Mouse (Mus musculus) midbrain, embryonic 10.5 days (tissue): ENCODE measurements around the gene Nrp2. TPM values are rescaled to one million over a fixed set of nuclear protein-coding genes. Genes with fewer than 3 reads are reported as not detected.

Source experiments
- DNase-seq: peaks from one replicate; pipeline ENCODE4 v3.0.0-alpha.2; 2017; ENCODE audit warnings: low spot score
- H3K27ac ChIP-seq: fragments of 300-500 bp; sonication (generic); replicated peaks from 2 replicates; pipeline ENCODE4 v1.5.1; 2016; ENCODE audit warnings: mild to moderate bottlenecking
- H3K27me3 ChIP-seq: fragments of 300-500 bp; sonication (generic); 2 replicates; pipeline ENCODE4 v1.6.1; 2016; ENCODE audit warnings: low read depth, mild to moderate bottlenecking; ENCODE audit not compliant: poor library complexity, severe bottlenecking
- H3K36me3 ChIP-seq: fragments of 300-500 bp; sonication (generic); 2 replicates; pipeline ENCODE4 v1.6.1; 2016; ENCODE audit warnings: mild to moderate bottlenecking, moderate library complexity
- H3K4me1 ChIP-seq: fragments of 300-500 bp; sonication (generic); 2 replicates; pipeline ENCODE4 v1.6.1; 2016
- H3K4me3 ChIP-seq: fragments of 300-500 bp; sonication (generic); 2 replicates; pipeline ENCODE4 v1.5.1; 2016; ENCODE audit warnings: mild to moderate bottlenecking, moderate library complexity
- H3K9me3 ChIP-seq: fragments of 300-500 bp; sonication (generic); replicated peaks from 2 replicates; pipeline ENCODE4 v1.6.1; 2016; ENCODE audit warnings: mild to moderate bottlenecking
- WGBS: fragments of 180-500 bp; shearing (Covaris S2); methylation state at CpG from one replicate; pipeline ENCODE4 v1.1.7; 2016; 5-methylcytosine and 5-hydroxymethylcytosine counted together
- polyA plus RNA-seq: library from polyadenylated mRNA; unstranded; fragments of >200 nt; fragmentation: Nextera tagmentation; extraction: Ambion mirVana; gene quantifications from 2 replicates; pipeline ENCODE4 v1.2.1, GENCODE M21; 2016

Nrp2 gene
- polyA plus RNA-seq, 1 experiment from 2014 or later, result 10.7 TPM

DNA sequence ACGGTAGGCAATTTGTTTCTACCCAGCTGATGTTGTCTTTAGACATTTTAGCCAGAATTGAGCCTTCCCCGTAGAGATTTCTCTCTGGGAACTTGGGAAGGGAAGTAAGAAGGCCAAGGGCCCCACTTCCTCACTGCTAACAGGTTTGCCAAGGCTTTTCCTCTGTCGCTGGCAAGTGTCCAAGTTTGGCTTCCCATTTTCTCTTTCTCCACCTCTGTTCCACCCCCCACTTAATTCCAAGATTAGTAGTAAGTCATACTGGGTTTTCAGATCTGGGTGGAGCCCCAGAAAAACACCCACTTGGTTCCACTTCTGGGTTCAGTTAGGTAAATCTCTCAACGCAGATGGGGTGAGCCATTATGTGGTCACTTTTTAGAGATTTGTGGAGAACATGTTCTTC is 67.5 kb downstream of the Nrp2 start:
- 89% methylated on average over 4 of the region's 4 CpGs for WGBS
- no peak overlapping the region for H3K27ac ChIP-seq
- peaks cover 18% of the 10 kb centered on the region for H3K27me3 ChIP-seq
- H3K36me3 ChIP-seq, result peaks cover 7% of the 10 kb centered on the region; the same call in 1 of the 2 replicates
- no peak overlapping the region for H3K4me3 ChIP-seq
- no peak for DNase-seq
- peaks cover 22% of the 10 kb centered on the region for H3K4me1 ChIP-seq
- no peaks in the 10 kb centered on the region for H3K9me3 ChIP-seq

GRCm38 (mm10) chr1:62772391-62772790 is 69.3 kb downstream of the Nrp2 start:
- WGBS, result 90% methylated on average over 4 of the region's 4 CpGs
- DNase-seq, result no peak
- no peak overlapping the region for H3K27ac ChIP-seq
- no peaks in the 10 kb centered on the region for H3K9me3 ChIP-seq
- peaks cover 7% of the 10 kb centered on the region; the same call in 1 of the 2 replicates for H3K36me3 ChIP-seq
- no peak overlapping the region for H3K4me3 ChIP-seq
- H3K4me1 ChIP-seq, result peaks cover 31% of the 10 kb centered on the region
- H3K27me3 ChIP-seq, result peaks cover 6% of the 10 kb centered on the region

DNA sequence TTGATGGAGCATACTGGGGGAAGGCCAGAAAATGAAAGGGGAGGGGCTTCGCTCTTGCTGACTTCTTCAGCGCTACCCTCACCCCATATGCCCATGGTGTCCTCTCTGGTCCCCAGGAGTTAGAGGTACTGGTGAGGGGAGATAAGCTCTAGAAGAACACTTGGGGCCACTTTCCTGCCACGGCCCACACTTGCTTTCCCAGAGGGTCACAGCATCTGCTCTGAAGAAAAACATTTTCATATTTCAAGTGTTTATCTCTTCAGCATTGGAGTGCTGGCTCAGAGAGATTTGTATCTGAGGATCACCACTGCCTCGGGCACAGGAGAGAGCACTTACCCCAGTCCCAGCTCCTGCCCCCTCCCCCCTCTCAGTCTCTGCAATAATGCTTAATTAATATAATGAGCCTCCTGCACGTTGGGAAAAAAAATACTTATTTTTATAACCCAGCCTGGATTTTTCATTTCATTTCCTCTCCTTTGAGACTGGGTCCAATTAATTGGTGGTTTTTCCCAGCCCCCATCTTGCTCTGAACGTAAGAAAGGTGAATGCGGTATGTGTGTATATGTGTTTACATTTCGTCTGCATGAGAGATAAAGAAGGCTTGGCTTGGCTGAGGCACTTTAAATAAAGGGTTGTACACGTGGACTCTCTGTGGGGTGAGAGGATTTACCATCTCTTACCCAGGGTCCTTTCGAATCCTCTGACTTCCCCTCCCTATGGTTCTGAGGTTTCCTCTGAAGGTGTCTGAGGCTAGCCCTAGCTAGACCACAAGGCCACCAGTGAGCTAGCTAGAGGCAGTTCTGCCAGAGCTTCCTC is 70.2 kb downstream of the Nrp2 start:
- H3K27me3 ChIP-seq, result peaks cover 7% of the 10 kb centered on the region
- no peaks in the 10 kb centered on the region for H3K9me3 ChIP-seq
- H3K27ac ChIP-seq, result no peak overlapping the region
- no peak for DNase-seq
- H3K4me3 ChIP-seq, result no peak overlapping the region
- peaks cover 7% of the 10 kb centered on the region; the same call in 1 of the 2 replicates for H3K36me3 ChIP-seq
- peaks cover 40% of the 10 kb centered on the region for H3K4me1 ChIP-seq
- WGBS, result 86% methylated on average over 10 of the region's 10 CpGs

DNA sequence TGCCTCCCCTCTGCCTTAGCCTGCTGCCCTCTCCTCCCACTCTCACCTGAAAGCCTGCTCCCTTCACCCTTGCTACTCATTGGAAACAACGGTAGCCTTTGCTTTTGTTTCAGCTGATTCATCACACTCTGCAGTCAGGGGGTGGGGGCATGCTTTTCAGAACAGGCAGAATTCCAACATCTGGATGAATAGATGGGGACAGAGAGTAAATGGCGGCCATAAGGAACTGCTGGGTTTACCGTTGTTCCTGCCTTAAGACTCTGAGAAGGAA is 70.8 kb downstream of the Nrp2 start:
- no peak for DNase-seq
- WGBS, result 72% methylated on average over 3 of the region's 3 CpGs
- H3K36me3 ChIP-seq, result peaks cover 7% of the 10 kb centered on the region; the same call in 1 of the 2 replicates
- H3K4me1 ChIP-seq, result peaks cover 41% of the 10 kb centered on the region
- H3K9me3 ChIP-seq, result no peaks in the 10 kb centered on the region
- H3K4me3 ChIP-seq, result no peak overlapping the region
- peaks cover 13% of the 10 kb centered on the region for H3K27me3 ChIP-seq
- H3K27ac ChIP-seq, result no peak overlapping the region

GRCm38 (mm10) chr1:62774288-62775218 is 71.5 kb downstream of the Nrp2 start:
- Histone ChIP-seq H3K27ac (no peak overlapping the region), H3K9me3 (no peaks in the 10 kb centered on the region), H3K4me1 (peaks cover 41% of the 10 kb centered on the region), H3K4me3 (no peak overlapping the region), H3K27me3 (peaks cover 20% of the 10 kb centered on the region), H3K36me3 (peaks cover 7% of the 10 kb centered on the region; the same call in 1 of the 2 replicates)
- no peak for DNase-seq
- 66% methylated on average over 11 of the region's 11 CpGs for WGBS

GRCm38 (mm10) chr1:62777320-62778235 is 74.5 kb downstream of the Nrp2 start:
- DNase-seq, result no peak
- no peak overlapping the region; the same call in 1 of the 2 replicates for H3K27ac ChIP-seq
- WGBS, result 79% methylated on average over 17 of the region's 17 CpGs

DNA sequence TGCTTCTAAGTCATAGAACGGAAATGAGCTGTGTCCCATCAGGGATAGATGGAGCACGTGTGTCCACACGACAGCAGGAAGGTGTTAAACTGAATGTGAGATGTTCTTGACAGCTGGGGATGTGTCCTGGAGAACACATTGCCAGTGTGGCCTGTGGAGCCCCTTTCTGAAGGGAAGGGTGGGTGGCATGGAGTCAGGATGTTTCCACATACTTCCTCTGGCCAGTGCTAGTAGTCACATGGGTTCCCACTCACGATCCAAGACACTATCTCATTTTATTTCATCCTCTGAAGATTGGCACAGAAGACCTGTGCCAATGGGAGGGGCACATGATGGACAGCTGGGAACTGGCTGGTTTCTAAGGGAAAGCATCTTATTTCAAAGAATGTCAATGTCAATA is 75.8 kb downstream of the Nrp2 start:
- DNase-seq, result no peak
- WGBS, result 92% methylated on average over 4 of the region's 4 CpGs
- Histone ChIP-seq H3K36me3 (peaks cover 13% of the 10 kb centered on the region), H3K4me1 (peaks cover 57% of the 10 kb centered on the region), H3K9me3 (no peaks in the 10 kb centered on the region), H3K27me3 (peaks cover 35% of the 10 kb centered on the region), H3K27ac (no peak overlapping the region), H3K4me3 (no peak overlapping the region)

More at GRCm38 (mm10) chr1:62777320-62778235, 74.5 kb downstream of the Nrp2 start:
- H3K4me1 ChIP-seq, result peaks cover 50% of the 10 kb centered on the region
- peaks cover 2% of the 10 kb centered on the region for H3K36me3 ChIP-seq
- no peak overlapping the region for H3K4me3 ChIP-seq
- H3K9me3 ChIP-seq, result no peaks in the 10 kb centered on the region
- peaks cover 34% of the 10 kb centered on the region for H3K27me3 ChIP-seq

DNA sequence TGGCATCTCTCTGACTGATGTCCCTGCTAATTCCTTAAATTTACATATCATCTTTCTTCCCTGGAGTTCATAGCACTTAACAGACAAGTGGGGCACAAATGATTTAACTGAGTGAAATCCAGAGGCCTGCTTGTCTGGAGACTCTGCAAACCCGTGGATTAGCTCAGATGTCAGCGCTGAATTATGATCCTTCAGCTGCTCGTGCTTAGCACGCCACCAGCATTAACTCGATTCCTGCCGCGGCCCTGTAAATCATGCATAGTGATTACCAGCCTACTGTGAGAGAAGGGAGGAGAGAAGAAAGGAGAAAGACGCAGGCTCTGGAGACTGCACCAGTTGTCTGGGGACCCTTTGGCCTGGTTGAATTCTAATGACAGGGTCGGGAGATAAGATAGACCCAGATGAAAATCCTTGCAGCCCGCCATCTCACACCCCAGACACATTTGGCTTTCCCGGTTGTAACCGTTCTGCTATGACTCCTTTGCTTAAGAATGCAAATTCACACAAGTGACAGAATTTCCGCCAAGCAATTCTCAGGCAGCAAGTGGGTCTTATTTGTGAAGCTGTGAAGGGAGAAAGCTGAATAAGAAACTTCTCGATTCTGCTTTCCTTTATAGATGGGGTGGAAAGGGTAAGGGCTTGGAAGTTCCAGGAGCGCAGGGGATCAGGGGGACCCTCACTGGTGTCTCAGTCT is 77.1 kb downstream of the Nrp2 start:
- Histone ChIP-seq H3K4me3 (no peak overlapping the region), H3K27ac (no peak overlapping the region), H3K4me1 (peaks cover 48% of the 10 kb centered on the region)

GRCm38 (mm10) chr1:62782155-62782554 is 79.1 kb downstream of the Nrp2 start:
- Histone ChIP-seq H3K9me3 (no peaks in the 10 kb centered on the region), H3K27me3 (peaks cover 51% of the 10 kb centered on the region), H3K27ac (no peak overlapping the region), H3K4me1 (peaks cover 41% of the 10 kb centered on the region), H3K36me3 (peaks cover 17% of the 10 kb centered on the region), H3K4me3 (no peak overlapping the region)
- DNase-seq, result no peak
- WGBS, result 93% methylated on average over 2 of the region's 2 CpGs

More for the DNA sequence above, 77.1 kb downstream of the Nrp2 start:
- peaks cover 40% of the 10 kb centered on the region for H3K27me3 ChIP-seq
- DNase-seq, result no peak
- WGBS, result 57% methylated on average over 15 of the region's 15 CpGs
- H3K9me3 ChIP-seq, result no peaks in the 10 kb centered on the region
- H3K36me3 ChIP-seq, result peaks cover 17% of the 10 kb centered on the region

GRCm38 (mm10) chr1:62782573-62782972 is 79.5 kb downstream of the Nrp2 start:
- H3K27me3 ChIP-seq, result peaks cover 55% of the 10 kb centered on the region
- peaks cover 37% of the 10 kb centered on the region for H3K4me1 ChIP-seq
- no peaks in the 10 kb centered on the region for H3K9me3 ChIP-seq
- no peak overlapping the region for H3K4me3 ChIP-seq
- no peak overlapping the region for H3K27ac ChIP-seq
- peaks cover 17% of the 10 kb centered on the region for H3K36me3 ChIP-seq
- DNase-seq, result no peak

- Histone ChIP-seq H3K4me1 (peaks cover 29% of the 10 kb centered on the region), H3K9me3 (no peaks in the 10 kb centered on the region), H3K36me3 (peaks cover 17% of the 10 kb centered on the region), H3K27me3 (peaks cover 58% of the 10 kb centered on the region), H3K4me3 (no peak overlapping the region), H3K27ac (peak overlapping the region; percentile 50)
- peak; percentile 24 for DNase-seq
- 77% methylated on average over 18 of the region's 18 CpGs for WGBS
Measured at GRCm38 (mm10) chr1:62783354-62784083, 80.4 kb downstream of the Nrp2 start.
